Mouse (Mus musculus) MEL (cell line): Measurements from ENCODE around the gene Col4a2. TPM values are rescaled to one million over a fixed set of nuclear protein-coding genes. Genes with fewer than 3 reads are reported as not detected.

Source experiments
- DNase-seq: peaks from one replicate; pipeline ENCODE4 v3.0.0; 2011; ENCODE audit warnings: low read depth, low spot score
- H3K27ac ChIP-seq: 2 replicates; pipeline ENCODE4 v1.5.1; 2012; ENCODE audit warnings: low read depth, mild to moderate bottlenecking, control low read depth, low read length, moderate library complexity; ENCODE audit not compliant: control insufficient read depth
- H3K27me3 ChIP-seq, 2 experiments: fragments of 150-350 bp in 1 of 2; sonication (generic) in 1 of 2; 2 replicates each; pipeline ENCODE4 v1.6.1; 2012; ENCODE audit warnings: low read length in 2 of 2, mild to moderate bottlenecking in 2 of 2, improper control_type of control experiment in 1 of 2, moderate library complexity in 1 of 2; ENCODE audit not compliant: insufficient read depth in 2 of 2, control insufficient read depth in 1 of 2
- H3K36me3 ChIP-seq, 2 experiments: 2 replicates each; pipeline ENCODE4 v1.6.1; 2012 to 2014; ENCODE audit warnings: low read length in 2 of 2, improper control_type of control experiment in 1 of 2, inconsistent platforms in 1 of 2, mild to moderate bottlenecking in 1 of 2; ENCODE audit not compliant: insufficient read depth in 2 of 2, control insufficient read depth in 1 of 2
- H3K4me1 ChIP-seq, 2 experiments: fragments of 150-350 bp in 1 of 2; sonication (generic) in 1 of 2; 2 replicates each; pipeline ENCODE4 v1.6.1; 2012; ENCODE audit warnings: low read length in 2 of 2, improper control_type of control experiment in 1 of 2, mild to moderate bottlenecking in 1 of 2; ENCODE audit not compliant: insufficient read depth in 2 of 2, control insufficient read depth in 1 of 2
- H3K4me3 ChIP-seq, 2 experiments: fragments of 150-350 bp in 1 of 2; sonication (generic) in 1 of 2; 2 replicates each; pipeline ENCODE4 v1.5.1; 2012; ENCODE audit warnings: low read depth in 2 of 2, low read length in 2 of 2, mild to moderate bottlenecking in 2 of 2, moderate library complexity in 2 of 2, control low read depth in 1 of 2, improper control_type of control experiment in 1 of 2; ENCODE audit not compliant: control insufficient read depth in 1 of 2, insufficient read depth in 1 of 2
- H3K79me2 ChIP-seq: 2 replicates; pipeline ENCODE4 v1.6.1; 2012; ENCODE audit warnings: mild to moderate bottlenecking, low read length, moderate library complexity; ENCODE audit not compliant: control insufficient read depth, poor library complexity, insufficient read depth
- H3K9ac ChIP-seq: 2 replicates; pipeline ENCODE4 v1.6.1; 2012; ENCODE audit warnings: low read depth, mild to moderate bottlenecking, control low read depth, low read length, moderate library complexity; ENCODE audit not compliant: control insufficient read depth, poor library complexity, severe bottlenecking
- H3K9me3 ChIP-seq: fragments of 150-350 bp; sonication (generic); replicated peaks from 2 replicates; pipeline ENCODE4 v1.6.1; 2012; ENCODE audit warnings: mild to moderate bottlenecking, low read length, improper control_type of control experiment, moderate library complexity; ENCODE audit not compliant: insufficient read depth
- CHD1 ChIP-seq: IDR thresholded peaks from 2 replicates; pipeline ENCODE4 v1.6.1; 2012; ENCODE audit warnings: low read depth, mild to moderate bottlenecking, inconsistent platforms, low read length, improper control_type of control experiment
- CHD2 ChIP-seq: IDR thresholded peaks from 2 replicates; pipeline ENCODE4 v1.6.1; 2011; ENCODE audit warnings: low read length, improper control_type of control experiment
- CTCF ChIP-seq, 3 experiments: IDR thresholded peaks in 2 of 3; conservative IDR thresholded peaks in 1 of 3; 2 replicates each; pipeline ENCODE4 v1.5.1; 2011 to 2012; ENCODE audit warnings: low read length in 3 of 3, low read depth in 2 of 3, mild to moderate bottlenecking in 2 of 3, improper control_type of control experiment in 1 of 3, inconsistent platforms in 1 of 3, mixed read lengths in 1 of 3, moderate library complexity in 1 of 3; ENCODE audit not compliant: control insufficient read depth in 1 of 3, insufficient read depth in 1 of 3, poor library complexity in 1 of 3, severe bottlenecking in 1 of 3
- ELF1 ChIP-seq: IDR thresholded peaks from 2 replicates; pipeline ENCODE4 v1.6.1; 2014; ENCODE audit warnings: low read depth, mild to moderate bottlenecking, inconsistent platforms, low read length, improper control_type of control experiment, moderate library complexity
- GABPA ChIP-seq: IDR thresholded peaks from 2 replicates; pipeline ENCODE4 v1.6.1; 2012; ENCODE audit warnings: low read depth, mild to moderate bottlenecking, inconsistent platforms, low read length, improper control_type of control experiment, moderate library complexity
- GATA1 ChIP-seq: IDR thresholded peaks from 2 replicates; pipeline ENCODE4 v1.6.1; 2011; ENCODE audit warnings: low read depth, low read length, improper control_type of control experiment
- HCFC1 ChIP-seq: IDR thresholded peaks from 2 replicates; pipeline ENCODE4 v1.6.1; 2012; ENCODE audit warnings: low read depth, mild to moderate bottlenecking, inconsistent platforms, low read length, improper control_type of control experiment, moderate library complexity
- KAT2A ChIP-seq: conservative IDR thresholded peaks from 2 replicates; pipeline ENCODE4 v1.6.1; 2012; ENCODE audit warnings: low read depth, low read length, improper control_type of control experiment, inconsistent platforms
- MAFK ChIP-seq: IDR thresholded peaks from 2 replicates; pipeline ENCODE4 v1.6.1; 2011; ENCODE audit warnings: low read depth, mild to moderate bottlenecking, low read length, improper control_type of control experiment, borderline replicate concordance
- MAX ChIP-seq: IDR thresholded peaks from 2 replicates; pipeline ENCODE4 v1.6.1; 2011; ENCODE audit warnings: low read length, improper control_type of control experiment
- MXI1 ChIP-seq: IDR thresholded peaks from 2 replicates; pipeline ENCODE4 v1.6.1; 2011; ENCODE audit warnings: mild to moderate bottlenecking, low read depth, low read length, improper control_type of control experiment
- MYB ChIP-seq: IDR thresholded peaks from 2 replicates; pipeline ENCODE4 v1.6.1; 2011; ENCODE audit warnings: mild to moderate bottlenecking, low read depth, low read length, improper control_type of control experiment
- MYC ChIP-seq: IDR thresholded peaks from 2 replicates; pipeline ENCODE4 v1.6.1; 2011; ENCODE audit warnings: low read depth, mild to moderate bottlenecking, low read length, improper control_type of control experiment, moderate library complexity
- NELFE ChIP-seq: IDR thresholded peaks from 2 replicates; pipeline ENCODE4 v1.6.1; 2011; ENCODE audit warnings: low read depth, low read length, improper control_type of control experiment
- POLR2A ChIP-seq, 2 experiments: IDR thresholded peaks; 2 replicates each; pipeline ENCODE4 v1.6.1; 2011 to 2012; ENCODE audit warnings: low read length in 2 of 2, mild to moderate bottlenecking in 2 of 2, control low read depth in 1 of 2, improper control_type of control experiment in 1 of 2, low read depth in 1 of 2, moderate library complexity in 1 of 2; ENCODE audit not compliant: control insufficient read depth in 1 of 2, insufficient read depth in 1 of 2, poor library complexity in 1 of 2
- POLR2AphosphoS2 ChIP-seq: IDR thresholded peaks from 2 replicates; pipeline ENCODE4 v1.6.1; 2011; ENCODE audit warnings: low read length, improper control_type of control experiment
- POLR2AphosphoS5 ChIP-seq: IDR thresholded peaks from 2 replicates; pipeline ENCODE4 v1.6.1; 2012; ENCODE audit warnings: low read depth, borderline replicate concordance, mild to moderate bottlenecking, inconsistent platforms, low read length, moderate library complexity, mixed read lengths
- SIN3A ChIP-seq: IDR thresholded peaks from 2 replicates; pipeline ENCODE4 v1.6.1; 2012; ENCODE audit warnings: low read length, improper control_type of control experiment, inconsistent platforms
- SMC3 ChIP-seq: IDR thresholded peaks from 2 replicates; pipeline ENCODE4 v1.6.1; 2011; ENCODE audit warnings: low read depth, low read length, improper control_type of control experiment
- USF1 ChIP-seq: IDR thresholded peaks from 2 replicates; pipeline ENCODE4 v1.6.1; 2014; ENCODE audit warnings: low read depth, mild to moderate bottlenecking, inconsistent platforms, low read length, improper control_type of control experiment, moderate library complexity
- ZC3H11A ChIP-seq: IDR thresholded peaks from 2 replicates; pipeline ENCODE4 v1.6.1; 2012; ENCODE audit warnings: low read depth, mild to moderate bottlenecking, inconsistent platforms, low read length, improper control_type of control experiment
- ZNF384 ChIP-seq: IDR thresholded peaks from 2 replicates; pipeline ENCODE4 v1.6.1; 2012; ENCODE audit warnings: low read depth, mild to moderate bottlenecking, inconsistent platforms, low read length, improper control_type of control experiment
- polyA plus RNA-seq, 2 experiments: library from polyadenylated mRNA; stranded (reverse) in 1 of 2; unstranded in 1 of 2; fragments of >175 nt in 1 of 2; fragments of >200 nt in 1 of 2; gene quantifications; 2 replicates each; pipeline versions ENCODE4 v1.2.1 to v1.2.4; 2012; ENCODE audit warnings: low replicate concordance in 2 of 2, low read depth in 1 of 2; ENCODE audit not compliant: insufficient read length in 2 of 2, insufficient read depth in 1 of 2, missing spikeins in 1 of 2
- total RNA-seq: library from RNA; depleted of rRNA; stranded (reverse); fragments of 300-350 nt; gene quantifications from 2 replicates; pipeline ENCODE4 v1.2.3, GENCODE M21; 2012

Gene Col4a2
- total and polyA plus RNA-seq, 3 experiments = 0.04 to 0.81 TPM; not detected in 1

- H3K9me3 ChIP-seq = no peaks in the 10 kb centered on the region
- H3K27ac ChIP-seq = no peak overlapping the region
- no peaks in the 10 kb centered on the region for H3K79me2 ChIP-seq
- H3K4me1 ChIP-seq = no peaks in the 10 kb centered on the region
- TF ChIP-seq SIN3A (no peak), NELFE (no peak), GABPA (no peak), ZNF384 (no peak), POLR2AphosphoS5 (no peak), CHD2 (no peak), CHD1 (no peak), MYC (no peak), USF1 (no peak), MAFK (no peak), POLR2AphosphoS2 (no peak)
- no peak overlapping the region for H3K9ac ChIP-seq
- H3K36me3 ChIP-seq = no peaks in the 10 kb centered on the region
- DNase-seq = no peak
- no peaks in the 10 kb centered on the region for H3K27me3 ChIP-seq
- H3K4me3 ChIP-seq = no peak overlapping the region
Observed at GRCm38 (mm10) chr8:11265971-11266370, 46.6 kb upstream of the Col4a2 start.

GRCm38 (mm10) chr8:11266471-11266870 lies 46.1 kb upstream of the Col4a2 start:
- Histone ChIP-seq H3K4me3 (no peak overlapping the region), H3K4me1 (no peaks in the 10 kb centered on the region), H3K9ac (no peak overlapping the region), H3K27me3 (no peaks in the 10 kb centered on the region), H3K79me2 (no peaks in the 10 kb centered on the region), H3K36me3 (no peaks in the 10 kb centered on the region), H3K9me3 (no peaks in the 10 kb centered on the region), H3K27ac (no peak overlapping the region)
- TF ChIP-seq GATA1 (no peak), USF1 (no peak), MXI1 (no peak), KAT2A (no peak), CHD2 (no peak), MAX (no peak), POLR2A (IDR thresholded peaks at IDR 0.05; ENCODE audit: control insufficient read depth in 1 of 2, insufficient read depth in 1 of 2, low read depth in 1 of 2, low read length in 2 of 2, poor library complexity in 1 of 2) (no peak), MYB (no peak), POLR2AphosphoS2 (no peak), SMC3 (no peak), MYC (no peak), NELFE (no peak), HCFC1 (no peak), CTCF (IDR thresholded peaks at IDR 0.05 in 2 of 3, conservative IDR thresholded peaks at IDR 0.05 in 1 of 3; ENCODE audit: control insufficient read depth in 1 of 3, insufficient read depth in 1 of 3, low read depth in 2 of 3, low read length in 3 of 3, poor library complexity in 1 of 3, severe bottlenecking in 1 of 3) (no peak), ZC3H11A (no peak), POLR2AphosphoS5 (no peak), ELF1 (no peak)
- no peak for DNase-seq
